Mouse (Mus musculus): ENCODE data around the gene Osbpl3.

DNA sequence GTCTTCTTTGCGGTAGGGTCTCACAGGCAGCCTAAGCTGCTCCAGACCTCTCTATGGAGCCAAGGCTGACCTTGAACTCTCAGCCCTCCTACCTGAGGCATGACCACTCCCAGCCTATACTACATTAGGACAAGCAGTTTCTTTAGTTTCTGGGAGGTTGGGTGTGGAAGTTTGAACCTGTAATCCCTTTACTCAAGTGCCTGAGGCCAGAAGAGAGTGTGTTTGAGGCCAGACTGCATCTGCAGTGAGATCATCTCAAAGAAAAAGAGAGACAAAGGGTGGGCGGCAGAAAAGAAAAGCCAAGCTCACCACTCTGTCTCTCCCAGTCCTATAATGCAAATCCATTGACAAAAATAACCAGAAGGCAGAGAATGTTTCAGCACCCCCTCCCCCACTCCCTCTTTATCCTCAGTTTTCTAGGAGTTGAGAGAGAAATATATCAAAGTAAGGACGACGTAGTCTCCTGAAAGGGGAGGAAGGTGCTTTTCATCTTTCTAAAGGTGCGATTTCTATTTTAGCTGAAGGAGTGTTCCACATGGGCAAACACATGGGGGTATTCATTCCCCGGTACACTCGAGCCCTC, 137.3 kb downstream of the Osbpl3 start:
- TF ChIP-seq CTCF (IDR thresholded peaks at IDR 0.05; ENCODE audit: low read depth) (no peak), EP300 (optimal IDR thresholded peaks at IDR 0.05) (no peak)

All from stomach, postnatal 0 days (tissue).